Mouse (Mus musculus) stomach, postnatal 0 days (tissue): Measurements from ENCODE around the gene Ak6.

ENCODE experiments used
- CTCF ChIP-seq: IDR thresholded peaks from 2 replicates; pipeline ENCODE4 v1.5.1; 2016; ENCODE audit warnings: antibody characterized with exemption, low read depth, mild to moderate bottlenecking, moderate library complexity
- EP300 ChIP-seq: optimal IDR thresholded peaks from 2 replicates; pipeline ENCODE3; 2016; ENCODE audit warnings: antibody characterized with exemption

DNA sequence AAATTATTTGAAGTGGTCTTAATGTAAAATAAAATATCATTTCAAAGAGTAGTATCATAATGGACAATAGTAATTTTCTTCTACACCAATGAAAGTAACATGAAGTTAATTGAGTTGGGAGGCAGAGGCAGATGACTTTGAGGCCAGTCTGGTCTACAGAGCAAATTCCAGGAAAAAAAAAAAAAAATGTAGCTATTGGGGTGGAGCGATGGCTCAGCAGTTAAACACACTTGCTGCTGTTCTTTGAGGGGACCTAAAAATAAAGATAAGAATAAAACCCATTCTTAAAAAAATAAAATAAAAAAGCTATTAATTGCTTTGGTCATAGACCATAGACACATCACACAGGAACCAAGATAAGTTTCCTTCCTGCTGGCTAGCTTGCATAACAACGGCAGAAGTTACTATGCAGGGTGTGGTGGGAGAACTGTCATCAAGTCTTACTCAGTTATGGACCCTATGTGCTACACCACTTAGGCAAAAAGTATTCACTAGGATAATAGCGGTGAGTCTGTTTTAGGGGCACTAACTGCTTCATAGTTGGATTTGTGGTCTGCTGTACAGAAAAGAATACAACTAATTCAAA, 16.6 kb upstream of the Ak6 start:
- TF ChIP-seq CTCF (no peak), EP300 (no peak)
